Comparison of ENCODE assay signal across 28 mouse cellular contexts in the genomic region with DNA sequence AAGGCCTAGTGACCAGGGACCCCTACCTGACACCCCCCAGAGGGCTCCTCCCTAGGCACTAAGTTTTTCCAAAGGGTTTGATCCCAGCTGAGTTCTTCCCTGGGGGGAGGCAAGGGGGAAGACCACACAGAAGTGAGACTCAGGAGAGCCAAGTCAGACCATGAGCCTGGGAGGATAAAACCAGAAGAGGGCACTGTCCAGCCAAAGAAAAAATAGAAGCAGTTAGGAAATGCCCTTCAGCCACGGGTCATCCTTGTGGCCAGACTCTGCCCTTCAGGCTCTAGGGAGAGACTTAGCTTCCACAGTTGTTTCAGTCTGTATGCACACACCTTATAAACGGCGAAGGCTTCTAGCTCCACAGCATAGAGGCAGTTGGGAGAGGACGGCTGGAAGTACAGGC. TPM values are rescaled to one million over a fixed set of nuclear protein-coding genes. Genes with fewer than 3 reads are reported as not detected.
DNase-seq lines count a peak whose midpoint lies in the region; ATAC-seq and TF ChIP-seq lines count a peak whose summit lies in the region.
"Had no signal": no experiment of that assay in that cellular context is flagged by ENCODE, and none has a peak within 500 bp of the region (broad histone marks: within the 10 kb centered on the region; RNA-seq: fewer than 3 reads in every experiment).

No protein-coding gene starts in this region.

- TF ChIP-seq POLR2A in heart, adult 2 months (IDR thresholded peaks at IDR 0.05; ENCODE audit: insufficient read depth, low read depth, low read length) = no peak
- no peak for TF ChIP-seq POLR2A in kidney, adult 2 months (IDR thresholded peaks at IDR 0.05; ENCODE audit: low read depth, low read length)

- H3K27me3 ChIP-seq in heart, adult 2 months (ENCODE audit: control insufficient read depth, insufficient read depth, low read length) = no peaks in the 10 kb centered on the region
- no peaks in the 10 kb centered on the region for H3K27me3 ChIP-seq in kidney, adult 2 months (replicated peaks; ENCODE audit: control insufficient read depth, insufficient read depth, low read length)
- H3K27me3 ChIP-seq in midbrain, postnatal 0 days (ENCODE audit: insufficient read depth, low read length) = no peaks in the 10 kb centered on the region
- peaks cover 38% of the 10 kb centered on the region; the same call in 1 of the 2 replicates for H3K27me3 ChIP-seq in midbrain, embryonic 13.5 days
- peaks cover 2% of the 10 kb centered on the region; the same call in 1 of the 2 replicates for H3K27me3 ChIP-seq in forebrain, embryonic 15.5 days
- H3K27me3 ChIP-seq: intestine, embryonic 15.5 days had no signal

- no peak overlapping the region for H3K4me3 ChIP-seq in heart, adult 2 months
- no peak overlapping the region for H3K4me3 ChIP-seq in kidney, adult 2 months (ENCODE audit: insufficient read depth, low read depth, low read length)
- H3K4me3 ChIP-seq in midbrain, postnatal 0 days (ENCODE audit: low read depth, low read length) = no peak overlapping the region
- H3K4me3 ChIP-seq in midbrain, embryonic 13.5 days (replicated peaks) = no peak overlapping the region
- no peak overlapping the region for H3K4me3 ChIP-seq in forebrain, embryonic 15.5 days
- H3K4me3 ChIP-seq: embryonic facial prominence, embryonic 12.5 days; heart, embryonic 15.5 days; hindbrain, embryonic 15.5 days; intestine, embryonic 15.5 days; limb, embryonic 13.5 days; liver, embryonic 12.5 days; midbrain, embryonic 12.5 days; neural tube, embryonic 12.5 days had no signal

- TF ChIP-seq CTCF in heart, adult 2 months (IDR thresholded peaks at IDR 0.05) = peak; percentile 54
- no peak; the same call in 1 of the 2 replicates for TF ChIP-seq CTCF in kidney, adult 2 months (conservative IDR thresholded peaks at IDR 0.05; ENCODE audit: insufficient read depth, insufficient read length, low read depth, low read length)
- TF ChIP-seq CTCF in midbrain, postnatal 0 days (IDR thresholded peaks at IDR 0.05) = 0 out of 2 replicates have a peak, but pooled peaks have one; percentile 11

- H3K36me3 ChIP-seq in heart, adult 2 months (ENCODE audit: control insufficient read depth, insufficient read depth, low read length) = no peaks in the 10 kb centered on the region
- H3K36me3 ChIP-seq in kidney, adult 2 months (ENCODE audit: control insufficient read depth, insufficient read depth, low read length) = no peaks in the 10 kb centered on the region
- H3K36me3 ChIP-seq in midbrain, postnatal 0 days (ENCODE audit: insufficient read depth, low read length) = no peaks in the 10 kb centered on the region
- no peaks in the 10 kb centered on the region for H3K36me3 ChIP-seq in midbrain, embryonic 13.5 days
- no peaks in the 10 kb centered on the region for H3K36me3 ChIP-seq in forebrain, embryonic 15.5 days
- H3K36me3 ChIP-seq: embryonic facial prominence, embryonic 12.5 days; heart, embryonic 15.5 days; hindbrain, embryonic 15.5 days; intestine, embryonic 15.5 days; limb, embryonic 13.5 days; liver, embryonic 12.5 days; midbrain, embryonic 12.5 days; neural tube, embryonic 12.5 days had no signal

- no peak for ATAC-seq in midbrain, postnatal 0 days (ENCODE audit: low FRiP score)
- no peak for ATAC-seq in midbrain, embryonic 13.5 days
- no peak for ATAC-seq in forebrain, embryonic 15.5 days (replicated peaks)
- ATAC-seq: intestine, embryonic 15.5 days; liver, embryonic 12.5 days had no signal

- no peaks in the 10 kb centered on the region for H3K79me2 ChIP-seq in heart, adult 2 months (replicated peaks; ENCODE audit: control insufficient read depth, insufficient read depth, low read length)

- no peaks in the 10 kb centered on the region for H3K9me3 ChIP-seq in midbrain, postnatal 0 days (ENCODE audit: low read length)
- H3K9me3 ChIP-seq in midbrain, embryonic 13.5 days = no peaks in the 10 kb centered on the region
- no peaks in the 10 kb centered on the region for H3K9me3 ChIP-seq in forebrain, embryonic 15.5 days
- H3K9me3 ChIP-seq: embryonic facial prominence, embryonic 12.5 days; heart, embryonic 15.5 days; hindbrain, embryonic 15.5 days; intestine, embryonic 15.5 days; limb, embryonic 13.5 days; liver, embryonic 12.5 days; midbrain, embryonic 12.5 days; neural tube, embryonic 12.5 days had no signal

- no peaks in the 10 kb centered on the region for H3K4me1 ChIP-seq in heart, adult 2 months (ENCODE audit: control insufficient read depth, insufficient read depth, low read length)
- H3K4me1 ChIP-seq in kidney, adult 2 months (ENCODE audit: control insufficient read depth, insufficient read depth, low read length) = 0 out of 2 replicates have a peak, but pooled peaks cover 2% of the 10 kb centered on the region
- H3K4me1 ChIP-seq in midbrain, postnatal 0 days (ENCODE audit: insufficient read depth, low read length) = no peaks in the 10 kb centered on the region
- H3K4me1 ChIP-seq in midbrain, embryonic 13.5 days (replicated peaks) = no peaks in the 10 kb centered on the region
- no peaks in the 10 kb centered on the region for H3K4me1 ChIP-seq in forebrain, embryonic 15.5 days
- H3K4me1 ChIP-seq: embryonic facial prominence, embryonic 12.5 days; heart, embryonic 15.5 days; hindbrain, embryonic 15.5 days; limb, embryonic 13.5 days; liver, embryonic 12.5 days; midbrain, embryonic 12.5 days; neural tube, embryonic 12.5 days had no signal

- WGBS in heart, adult 2 months = 66% methylated on average over 4 of the region's 4 CpGs
- WGBS in kidney, adult 2 months = 64% methylated on average over 4 of the region's 4 CpGs
- WGBS in midbrain, postnatal 0 days = 61% methylated on average over 4 of the region's 4 CpGs
- 65% methylated on average over 4 of the region's 4 CpGs for WGBS in midbrain, embryonic 13.5 days
- 71% methylated on average over 4 of the region's 4 CpGs for WGBS in forebrain, embryonic 15.5 days

- H3K4me2 ChIP-seq in midbrain, postnatal 0 days (ENCODE audit: low read depth, low read length, poor library complexity, severe bottlenecking) = no peak overlapping the region
- H3K4me2 ChIP-seq in midbrain, embryonic 13.5 days (replicated peaks) = no peak overlapping the region
- no peak overlapping the region for H3K4me2 ChIP-seq in forebrain, embryonic 15.5 days (replicated peaks)
- H3K4me2 ChIP-seq: embryonic facial prominence, embryonic 12.5 days; heart, embryonic 15.5 days; hindbrain, embryonic 15.5 days; intestine, embryonic 15.5 days; limb, embryonic 13.5 days; liver, embryonic 12.5 days; midbrain, embryonic 12.5 days; neural tube, embryonic 12.5 days had no signal

- TF ChIP-seq EP300 in heart, adult 2 months (IDR thresholded peaks at IDR 0.05; ENCODE audit: insufficient read depth, low read depth, low read length) = no peak

- intact Hi-C loops in heart, adult 2 months (cut with DNase I) = no loop called here

- H3K9ac ChIP-seq in heart, adult 2 months (ENCODE audit: low read depth, low read length) = no peak overlapping the region
- H3K9ac ChIP-seq in midbrain, postnatal 0 days (replicated peaks; ENCODE audit: low read length, poor library complexity, severe bottlenecking) = no peak overlapping the region
- H3K9ac ChIP-seq in midbrain, embryonic 13.5 days (replicated peaks) = no peak overlapping the region
- no peak overlapping the region for H3K9ac ChIP-seq in forebrain, embryonic 15.5 days (replicated peaks)
- H3K9ac ChIP-seq: embryonic facial prominence, embryonic 12.5 days; heart, embryonic 15.5 days; hindbrain, embryonic 15.5 days; intestine, embryonic 15.5 days; limb, embryonic 13.5 days; liver, embryonic 12.5 days; midbrain, embryonic 12.5 days; neural tube, embryonic 12.5 days had no signal

- H3K27ac ChIP-seq in heart, adult 2 months = no peak overlapping the region
- H3K27ac ChIP-seq in kidney, adult 2 months (ENCODE audit: insufficient read depth, low read depth, low read length) = no peak overlapping the region
- no peak overlapping the region for H3K27ac ChIP-seq in midbrain, postnatal 0 days (ENCODE audit: low read depth, low read length)
- H3K27ac ChIP-seq in midbrain, embryonic 13.5 days = no peak overlapping the region
- no peak overlapping the region for H3K27ac ChIP-seq in forebrain, embryonic 15.5 days (replicated peaks)
- H3K27ac ChIP-seq: embryonic facial prominence, embryonic 12.5 days; heart, embryonic 15.5 days; hindbrain, embryonic 15.5 days; intestine, embryonic 15.5 days; limb, embryonic 13.5 days; liver, embryonic 12.5 days; midbrain, embryonic 12.5 days; neural tube, embryonic 12.5 days had no signal

- DNase-seq in heart, adult 2 months = no peak
- no peak for DNase-seq in heart, adult 11 months
- DNase-seq in kidney, adult 2 months = peak; percentile 59
- DNase-seq in kidney, postnatal 10 days = no peak
- DNase-seq in midbrain, postnatal 0 days (ENCODE audit: low spot score) = no peak
- no peak for DNase-seq in thymus, adult 18-20 months
- DNase-seq: adrenal gland, postnatal 25 days; B cell, adult 2 months; cerebellum, adult 9-10 months; gastrocnemius, postnatal 25 days; heart, postnatal 4 days; lung, adult 18-20 months; right cerebral cortex, postnatal 14 days; thymus, postnatal 14 days had no signal

RNA-seq across cellular contexts. Expression of gene Cfap65, which starts 10.9 kb away (rescaled TPM):
- not detected for total RNA-seq in heart, adult 2 months (2021)
- polyA plus RNA-seq in heart, adult 2 months (2012; rRNA removed) = 0.03 and 2.3 TPM in 2 replicates
- polyA plus RNA-seq in kidney, adult 2 months (2012; rRNA removed) = 1.6 and 2.4 TPM in 2 replicates
- 4.0 and 4.1 TPM in 2 replicates for total RNA-seq in midbrain, postnatal 0 days (2014; rRNA removed)
- polyA plus RNA-seq in midbrain, postnatal 0 days (2015; fragmentation: Nextera tagmentation; extraction: Ambion mirVana) = 0.94 and 1.5 TPM in 2 replicates
- 0.24 and 0.42 TPM in 2 replicates for polyA plus RNA-seq in midbrain, embryonic 13.5 days (2015; fragmentation: Nextera tagmentation; extraction: Ambion mirVana)
- 0.59 and 0.67 TPM in 2 replicates for polyA plus RNA-seq in forebrain, embryonic 15.5 days (2015; fragmentation: Nextera tagmentation; extraction: Ambion mirVana)
- total RNA-seq: gastrocnemius, postnatal 25 days; heart, postnatal 4 days; megakaryocyte, adult 5-6 weeks had no signal
- polyA plus RNA-seq: heart, embryonic 15.5 days; limb, embryonic 13.5 days; liver, embryonic 12.5 days had no signal

RNA-seq across cellular contexts. Expression of gene Ihh, which starts 27.0 kb away (rescaled TPM):
- under 1 TPM; 0.14 to 0.16 TPM for total RNA-seq in heart, adult 2 months (2021)
- 0.04 and 0.23 TPM in 2 replicates for polyA plus RNA-seq in heart, adult 2 months (2012; rRNA removed)
- 30.3 and 43.5 TPM in 2 replicates for polyA plus RNA-seq in kidney, adult 2 months (2012; rRNA removed)
- total RNA-seq in midbrain, postnatal 0 days (2014; rRNA removed) = 0.16 and 1.2 TPM in 2 replicates
- 0.21 TPM in 2 replicates for polyA plus RNA-seq in midbrain, postnatal 0 days (2015; fragmentation: Nextera tagmentation; extraction: Ambion mirVana)
- 0.13 and 0.26 TPM in 2 replicates for polyA plus RNA-seq in midbrain, embryonic 13.5 days (2015; fragmentation: Nextera tagmentation; extraction: Ambion mirVana)
- polyA plus RNA-seq in forebrain, embryonic 15.5 days (2015; fragmentation: Nextera tagmentation; extraction: Ambion mirVana) = 0.09 and 0.22 TPM in 2 replicates

RNA-seq across cellular contexts. Expression of gene Cryba2, which starts 31.5 kb away (rescaled TPM):
- not detected for total RNA-seq in heart, adult 2 months (2021)
- 0.16 TPM in 1 of 2 replicates, not detected in the other for polyA plus RNA-seq in heart, adult 2 months (2012; rRNA removed)
- not detected in 2 replicates for polyA plus RNA-seq in kidney, adult 2 months (2012; rRNA removed)
- not detected in 2 replicates for total RNA-seq in midbrain, postnatal 0 days (2014; rRNA removed)
- polyA plus RNA-seq in midbrain, postnatal 0 days (2015; fragmentation: Nextera tagmentation; extraction: Ambion mirVana) = 0.49 and 0.80 TPM in 2 replicates
- polyA plus RNA-seq in midbrain, embryonic 13.5 days (2015; fragmentation: Nextera tagmentation; extraction: Ambion mirVana) = 0.64 and 1.9 TPM in 2 replicates
- polyA plus RNA-seq in forebrain, embryonic 15.5 days (2015; fragmentation: Nextera tagmentation; extraction: Ambion mirVana) = not detected in 2 replicates
- total RNA-seq: gastrocnemius, postnatal 25 days; heart, postnatal 4 days; megakaryocyte, adult 5-6 weeks had no signal
- polyA plus RNA-seq: forebrain, embryonic 11.5 days; heart, embryonic 15.5 days; limb, embryonic 13.5 days; liver, embryonic 12.5 days; midbrain, embryonic 12.5 days; neural tube, embryonic 12.5 days had no signal

RNA-seq across cellular contexts. Expression of gene Fev, which starts 39.2 kb away (rescaled TPM):
- total RNA-seq in heart, adult 2 months (2021) = not detected
- polyA plus RNA-seq in heart, adult 2 months (2012; rRNA removed) = 0.10 TPM in 1 of 2 replicates, not detected in the other
- polyA plus RNA-seq in kidney, adult 2 months (2012; rRNA removed) = not detected in 2 replicates
- 3.4 and 3.8 TPM in 2 replicates for total RNA-seq in midbrain, postnatal 0 days (2014; rRNA removed)
- polyA plus RNA-seq in midbrain, postnatal 0 days (2015; fragmentation: Nextera tagmentation; extraction: Ambion mirVana) = 1.8 and 2.3 TPM in 2 replicates
- 1.8 and 5.1 TPM in 2 replicates for polyA plus RNA-seq in midbrain, embryonic 13.5 days (2015; fragmentation: Nextera tagmentation; extraction: Ambion mirVana)
- 0.46 TPM in 1 of 2 replicates, not detected in the other for polyA plus RNA-seq in forebrain, embryonic 15.5 days (2015; fragmentation: Nextera tagmentation; extraction: Ambion mirVana)
- total RNA-seq: gastrocnemius, postnatal 25 days; heart, postnatal 4 days; layer of hippocampus, adult 8-10 months; left cerebral cortex, postnatal 14 days; megakaryocyte, adult 5-6 weeks had no signal
- polyA plus RNA-seq: forebrain, embryonic 11.5 days; neural tube, embryonic 12.5 days had no signal

Comparison
In these comparisons a context has a peak if more than half of its experiments do, and no peak if none do; other contexts are left out.
1. RNA of gene Ihh, which starts 27.0 kb away (polyA plus RNA-seq): 30.3 to 43.5 TPM in kidney, adult 2 months; 0.21 TPM in midbrain, postnatal 0 days, 0.13 to 0.26 TPM in midbrain, embryonic 13.5 days, 0.09 to 0.22 TPM in forebrain, embryonic 15.5 days and 0.04 to 0.23 TPM in heart, adult 2 months; every median in the first group is over 10 times any median in the second.